Mouse (Mus musculus): ENCODE data around the gene Kat14.

- TF ChIP-seq POLR2A (IDR thresholded peaks at IDR 0.05; ENCODE audit: low read depth, low read length), result no peak
- TF ChIP-seq CTCF (IDR thresholded peaks at IDR 0.05; ENCODE audit: extremely low read depth, insufficient read depth, insufficient read length, insufficient replicate concordance), result no peak
These were observed 53.4 kb downstream of the Kat14 start for GRCm38 (mm10) chr2:144422094-144422675.

Data from spleen, adult 2 months (tissue).